Mouse (Mus musculus) kidney, postnatal 14 days (tissue): ENCODE measurements at regions not wholly inside any gene's neighbourhood (a gene's known extent, or its start where the extent isn't known, plus 50 kb on each side); places are given as distances from the start of the nearest gene placed in this dataset.

Experiments used
- DNase-seq: peaks from one replicate; pipeline ENCODE4 v3.0.0; 2022; ENCODE audit warnings: mixed read lengths

DNA sequence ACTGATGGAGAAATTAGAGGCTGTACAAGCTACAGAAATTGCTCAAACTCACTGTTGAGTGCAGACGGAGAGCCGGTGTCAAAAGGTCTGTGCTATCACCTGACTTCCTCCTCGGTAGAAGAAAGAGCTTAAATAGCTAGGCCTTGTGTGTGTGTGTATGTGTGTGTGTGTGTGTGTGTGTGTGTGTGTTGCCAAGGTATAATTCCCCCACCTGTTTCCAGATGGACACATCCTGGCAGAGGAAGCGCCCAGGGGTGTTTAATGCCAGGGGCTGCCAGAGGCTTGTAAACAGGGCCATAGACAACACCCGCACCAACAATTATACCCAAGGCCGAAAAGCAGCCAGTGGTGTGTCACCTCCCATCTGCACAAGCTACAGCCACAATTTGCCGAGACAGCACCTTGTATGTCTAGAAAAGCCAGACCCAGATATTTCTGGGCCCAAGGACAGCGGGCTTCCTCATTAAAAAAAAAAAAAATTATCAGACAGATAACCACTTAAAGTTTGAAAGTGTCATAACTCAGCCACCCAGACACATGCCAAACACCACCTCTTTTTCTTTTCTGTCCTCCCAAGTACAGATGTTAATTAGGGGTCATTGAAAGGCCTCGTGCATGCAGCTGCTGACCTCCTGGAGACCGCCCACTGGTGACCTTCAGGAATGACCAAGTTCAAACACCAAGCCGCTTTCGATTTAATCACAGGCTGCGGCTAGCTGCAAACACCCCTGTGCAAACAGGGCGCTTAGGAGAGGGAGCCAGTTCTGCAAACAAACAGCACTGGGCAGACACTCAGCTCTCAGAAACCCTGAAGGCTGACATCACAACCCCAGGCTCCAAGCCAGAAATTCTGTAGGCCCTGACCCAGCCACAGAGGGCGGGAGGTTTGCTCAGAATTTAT, 188.0 kb upstream of the Ubl3 start:
- peak; percentile 59 for DNase-seq

DNA sequence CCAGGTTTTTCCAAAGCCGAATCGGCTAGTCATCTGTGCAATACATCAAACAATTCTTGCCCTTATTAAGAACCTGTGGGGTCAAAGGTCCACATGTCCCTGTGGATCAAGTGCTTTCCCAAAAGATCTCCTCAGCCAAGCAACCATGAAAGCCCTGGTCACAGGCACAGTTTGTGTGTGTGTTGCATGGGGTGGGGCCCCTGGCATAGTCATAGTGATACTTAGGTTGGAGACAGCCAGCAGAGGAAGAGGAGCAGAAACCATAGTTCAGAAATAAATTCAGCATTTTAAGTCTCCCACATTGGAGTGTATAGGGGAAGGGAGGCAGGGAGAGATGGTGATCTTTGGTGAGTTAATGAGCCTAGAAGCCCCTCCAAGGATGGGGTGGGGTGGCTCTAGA, 187.1 kb upstream of the Ubl3 start:
- DNase-seq, result no peak

DNA sequence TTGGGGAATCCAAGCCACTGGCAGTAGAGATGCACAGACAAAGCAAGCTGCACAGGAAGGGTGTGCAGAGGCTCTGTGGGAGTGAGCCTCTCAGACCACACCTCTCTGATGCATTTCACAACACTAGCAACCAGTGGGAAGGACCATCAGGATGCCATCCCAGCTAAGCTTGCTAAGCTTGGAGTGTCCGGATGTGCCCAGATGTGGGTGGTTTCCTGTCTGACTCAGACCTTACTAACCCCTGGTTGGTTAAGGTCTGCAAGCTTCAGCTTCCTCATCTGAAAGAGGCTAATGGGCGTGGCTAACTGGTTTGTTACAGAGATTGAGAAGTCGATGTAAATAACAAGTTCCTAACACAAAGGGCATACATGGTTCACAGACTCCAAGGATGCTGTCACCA, 186.6 kb upstream of the Ubl3 start:
- no peak for DNase-seq

DNA sequence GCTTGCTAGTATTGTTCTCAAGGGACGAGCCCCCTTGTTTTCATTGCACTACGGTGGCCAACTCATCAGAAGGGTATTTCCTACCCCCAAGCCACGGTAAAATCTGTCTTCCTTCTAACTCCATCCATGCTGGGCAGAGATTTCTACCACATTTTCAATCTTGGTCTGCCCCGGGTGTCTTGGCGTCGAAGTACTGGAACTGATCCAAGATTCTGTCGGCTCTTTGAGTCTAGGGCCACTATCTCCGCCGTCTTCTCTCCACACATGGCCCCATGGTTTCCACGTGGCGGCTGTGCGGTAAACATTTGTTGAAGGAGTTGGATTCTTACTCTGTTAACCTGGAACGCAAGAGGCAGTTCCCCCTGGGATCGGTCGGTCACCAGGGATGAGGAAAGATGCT, 177.0 kb upstream of the Ubl3 start:
- no peak for DNase-seq

DNA sequence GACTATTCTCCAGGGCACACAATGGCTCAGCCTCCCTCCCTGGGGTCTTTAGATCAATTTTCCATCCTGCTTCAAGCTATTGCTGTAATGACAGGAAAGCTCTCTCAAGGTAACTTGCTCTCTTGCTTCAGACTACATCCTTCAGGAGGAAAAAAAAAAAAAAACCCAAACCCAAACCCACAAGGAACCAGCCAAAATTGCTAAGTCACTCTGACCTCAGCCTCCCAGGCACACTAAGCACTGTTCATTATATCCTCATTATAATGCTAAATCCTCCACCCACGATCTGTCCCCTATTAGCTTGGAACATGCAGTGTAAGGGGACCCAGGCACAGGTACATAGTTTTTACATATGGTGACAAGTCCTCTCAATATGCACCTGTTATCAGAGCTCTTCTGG, 175.9 kb upstream of the Ubl3 start:
- no peak for DNase-seq

DNA sequence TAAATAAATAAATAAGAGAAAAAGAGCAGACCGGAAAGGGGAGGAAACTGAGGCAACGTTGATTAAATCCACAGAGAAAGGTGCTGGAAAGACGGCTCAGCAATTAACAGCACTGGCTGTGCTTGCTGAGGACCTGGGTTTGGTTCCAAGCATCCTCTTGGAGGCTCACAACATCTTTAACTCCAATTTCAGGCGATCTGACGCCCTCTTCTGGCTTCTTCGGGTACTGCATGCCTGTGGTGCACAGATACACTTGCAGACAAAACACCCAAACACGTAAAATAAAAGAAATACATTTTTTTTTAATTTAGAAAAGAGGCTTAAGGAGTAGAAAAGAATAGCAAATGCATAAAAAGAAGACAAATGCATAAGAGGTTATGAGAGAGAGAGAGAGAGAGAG, 173.9 kb upstream of the Ubl3 start:
- no peak for DNase-seq

DNA sequence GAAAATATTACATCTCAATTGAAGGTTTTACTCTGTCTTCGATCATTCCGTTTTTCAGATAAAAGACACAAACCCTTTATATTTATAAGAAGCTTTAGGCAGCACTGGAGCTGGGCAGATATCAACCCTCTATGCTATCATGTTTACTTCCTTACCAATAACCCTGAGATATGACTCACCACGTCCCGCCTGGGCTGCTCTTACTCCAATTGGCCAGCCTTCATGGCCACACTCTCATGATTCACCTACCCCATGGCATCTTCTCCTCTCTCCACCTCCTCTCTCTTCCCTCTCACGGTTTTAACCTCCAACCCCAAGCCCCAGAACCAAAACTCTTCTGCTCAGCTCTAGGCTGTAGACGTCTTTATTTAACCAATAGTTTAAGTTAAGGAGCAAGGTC, 171.9 kb upstream of the Ubl3 start:
- DNase-seq, result no peak

DNA sequence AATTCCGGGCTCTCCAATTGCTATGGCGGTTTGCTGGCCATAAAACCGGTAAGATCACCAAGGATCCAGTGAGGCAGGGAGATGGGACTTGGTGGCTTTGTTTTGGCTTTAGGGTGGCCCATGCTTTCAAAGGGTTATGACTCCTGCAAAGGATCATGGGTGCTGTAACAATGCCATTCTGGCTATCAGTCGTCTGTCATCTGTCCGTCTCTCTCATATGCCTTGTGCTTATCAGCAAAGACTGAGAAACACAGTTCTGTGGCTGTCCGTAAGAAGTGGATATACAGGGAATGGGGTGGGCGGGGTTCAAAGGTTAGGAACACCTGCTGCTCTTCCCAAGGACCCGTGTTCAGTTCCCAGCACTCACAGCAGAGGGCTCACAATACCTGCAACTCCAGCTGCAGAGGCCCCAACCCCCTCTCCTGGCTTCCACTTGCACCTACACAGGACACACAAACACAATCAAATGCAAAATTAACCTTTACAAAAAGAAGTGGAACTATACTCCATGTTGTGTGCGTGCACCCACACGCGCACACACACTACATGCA, 171.2 kb upstream of the Ubl3 start:
- no peak for DNase-seq

DNA sequence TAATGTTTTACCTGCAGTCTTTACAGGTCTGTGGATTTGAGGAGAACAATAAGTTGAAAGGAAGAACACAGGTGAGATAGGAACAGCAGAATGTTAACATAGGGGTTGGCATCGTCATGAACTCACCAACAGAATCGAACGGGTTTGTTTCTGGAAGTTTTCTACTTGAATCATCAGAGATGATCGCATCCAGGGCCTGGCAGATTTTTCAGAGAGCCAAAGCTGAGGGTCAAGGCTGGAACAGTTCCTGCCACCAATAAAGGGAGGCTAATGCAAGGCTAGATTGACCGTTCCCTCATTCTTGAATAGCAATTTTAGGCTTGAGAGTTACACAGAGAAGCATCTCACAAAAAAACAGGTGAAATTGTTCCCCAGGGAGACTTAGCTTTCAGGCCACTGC, 168.0 kb upstream of the Ubl3 start:
- no peak for DNase-seq

DNA sequence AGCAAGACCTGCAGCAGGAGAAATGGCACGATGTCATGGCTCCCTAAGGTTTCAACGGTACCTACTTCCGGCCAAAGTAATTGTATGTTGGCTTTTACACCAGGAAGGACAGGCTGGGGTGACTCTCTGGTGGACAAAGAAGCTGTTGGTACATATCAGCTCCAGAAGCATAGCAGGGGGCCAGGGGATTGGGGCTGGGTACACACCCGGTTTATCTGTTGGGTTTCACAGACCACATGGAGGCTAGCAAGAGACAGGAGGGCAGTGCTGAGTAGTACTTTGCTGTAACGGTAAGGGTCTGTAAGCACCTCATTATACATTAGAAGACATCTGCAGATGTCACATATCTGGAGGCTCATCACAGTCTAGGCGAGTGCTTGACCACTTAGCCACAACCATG, 164.0 kb upstream of the Ubl3 start:
- no peak for DNase-seq

DNA sequence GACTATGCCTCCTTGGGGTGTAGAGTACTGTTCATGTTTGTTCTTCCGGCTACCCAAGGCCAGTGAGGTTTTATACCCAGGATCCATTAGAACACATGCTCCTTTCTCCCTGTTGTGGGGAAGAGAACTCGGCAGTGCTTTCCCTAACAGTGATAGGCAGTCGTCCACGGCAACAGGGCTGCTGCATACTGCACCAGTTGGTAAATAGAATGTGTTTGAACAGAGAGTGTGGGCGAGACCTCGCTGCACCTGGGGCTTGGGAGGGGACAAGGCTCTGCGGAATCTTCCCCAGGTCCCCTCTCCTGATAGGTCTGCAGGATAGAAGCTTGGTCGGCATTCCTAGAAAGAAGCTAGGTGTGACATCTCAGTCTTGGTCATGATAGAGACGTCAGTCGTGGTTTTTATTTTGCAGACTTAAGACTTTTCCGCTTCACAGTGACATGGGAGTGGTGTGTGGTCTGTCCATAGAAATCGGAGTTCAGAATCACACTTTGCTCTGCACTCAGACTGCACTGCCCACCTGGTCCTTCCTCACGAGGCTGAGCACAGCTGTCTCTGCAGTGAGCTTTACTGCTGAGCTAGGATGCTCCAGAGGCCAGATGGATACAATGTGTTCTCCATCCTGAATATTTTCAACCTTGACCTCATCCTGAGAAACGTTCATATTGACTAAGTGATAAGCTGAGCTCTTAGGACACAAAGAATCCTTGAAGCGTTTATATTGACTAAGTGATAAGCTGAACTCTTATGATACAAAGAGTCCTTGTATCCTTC, 162.8 kb upstream of the Ubl3 start:
- no peak for DNase-seq

DNA sequence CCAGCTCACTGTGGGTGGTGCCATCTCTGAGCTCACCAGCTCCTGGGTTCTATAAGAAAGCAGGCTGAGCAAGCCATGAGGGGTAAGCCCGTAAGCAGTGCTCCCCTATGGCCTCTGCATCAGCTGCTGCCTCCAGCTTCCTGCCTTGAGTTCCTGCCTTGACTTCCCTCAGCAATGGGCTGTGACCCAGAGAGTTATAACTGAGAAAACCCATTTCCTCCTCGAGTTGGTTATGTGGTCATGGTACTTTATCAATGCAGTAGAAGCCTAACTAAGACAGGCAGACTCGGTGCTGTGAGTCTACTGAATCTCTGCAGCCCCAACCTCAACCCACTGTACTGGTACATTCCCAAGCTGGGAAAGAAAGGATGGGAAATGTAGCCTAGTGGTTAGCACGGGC, 162.2 kb upstream of the Ubl3 start:
- DNase-seq, result no peak

DNA sequence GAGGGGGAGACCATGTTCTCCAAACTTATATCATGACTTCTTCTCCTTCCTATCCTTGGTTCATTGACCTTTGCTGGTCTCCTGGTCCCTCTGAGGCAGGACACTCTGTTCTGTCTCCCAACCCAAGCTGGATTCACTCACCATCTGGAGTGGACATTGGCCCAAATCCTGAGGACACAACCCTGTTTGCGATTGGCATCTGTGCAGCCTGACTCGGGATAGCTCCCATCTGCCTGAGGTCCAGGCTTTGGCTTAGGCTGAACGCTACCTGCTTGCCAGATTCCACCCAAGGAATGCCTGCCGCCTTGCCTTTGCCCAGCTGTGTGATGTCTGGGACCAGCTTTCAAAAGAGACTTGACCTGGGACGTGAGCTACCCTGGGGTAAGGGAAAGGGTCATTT, 161.2 kb upstream of the Ubl3 start:
- no peak for DNase-seq

DNA sequence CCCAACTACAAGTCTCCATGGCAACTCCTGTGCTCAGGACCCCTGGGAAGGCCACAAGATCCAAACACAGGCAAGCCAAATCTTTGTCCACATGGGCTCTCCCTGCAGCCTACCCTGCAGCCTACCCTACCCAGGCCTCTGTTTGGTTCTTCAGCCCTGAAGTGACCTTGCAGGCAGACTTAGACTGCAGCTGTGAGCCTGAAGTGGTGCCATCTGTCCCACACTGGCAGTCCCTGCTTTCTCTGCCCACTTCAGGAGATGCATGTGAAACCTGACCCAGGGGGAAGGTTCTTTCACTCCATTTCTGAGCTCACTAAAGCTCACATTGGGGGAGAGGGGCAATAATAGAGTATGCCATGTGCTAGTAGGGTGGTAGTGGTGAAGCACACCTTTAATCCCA, 160.4 kb upstream of the Ubl3 start:
- DNase-seq, result no peak

DNA sequence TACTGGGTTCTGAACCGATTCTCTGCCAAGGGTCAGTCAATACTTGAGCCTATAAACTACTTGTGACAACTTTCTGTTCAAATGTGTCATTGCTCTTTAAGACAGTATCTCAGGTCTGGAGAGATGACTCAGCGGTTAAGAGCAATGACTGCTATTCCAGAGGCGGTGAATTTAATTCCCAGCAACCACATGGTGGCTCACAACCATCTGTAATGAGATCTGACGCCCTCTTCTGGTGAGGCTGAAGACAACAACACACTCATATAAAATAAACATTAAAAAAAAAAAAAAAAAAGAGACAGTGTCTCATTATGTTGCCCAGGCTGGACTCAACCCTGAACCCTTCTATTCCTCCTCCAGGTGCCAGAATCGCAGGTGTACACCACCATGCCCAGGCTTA, 159.0 kb upstream of the Ubl3 start:
- DNase-seq, result no peak

DNA sequence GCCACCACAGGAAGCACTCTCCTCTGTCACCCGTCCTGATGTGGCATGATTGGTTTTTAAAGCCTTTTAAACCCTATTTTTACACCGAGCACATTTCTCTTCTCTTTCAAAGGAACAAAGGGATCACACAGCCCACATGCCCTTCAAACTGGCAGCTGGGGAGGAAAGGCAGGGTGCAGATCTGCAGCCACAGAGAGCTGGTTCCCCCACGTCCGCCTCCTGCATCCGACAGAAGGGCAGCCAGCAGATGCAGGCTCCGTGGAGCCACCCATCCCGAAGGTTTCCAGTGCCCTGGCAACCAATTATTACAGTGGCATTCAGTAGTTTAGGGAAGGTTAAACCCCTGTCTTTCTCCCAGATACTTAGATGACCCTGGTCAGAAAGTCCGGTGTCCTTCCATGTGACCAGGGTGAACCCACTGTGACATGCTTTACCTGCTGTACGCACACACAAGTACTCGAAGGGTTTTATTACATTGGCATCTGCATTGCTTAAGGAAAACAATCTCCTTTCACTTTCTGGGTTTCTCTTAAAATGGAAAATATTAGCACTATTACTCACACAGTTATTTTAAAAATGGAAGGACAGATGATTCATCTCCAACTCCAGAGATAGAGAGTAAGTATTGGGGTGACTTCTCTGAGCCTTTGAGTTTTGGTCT, 156.7 kb upstream of the Ubl3 start:
- no peak for DNase-seq

DNA sequence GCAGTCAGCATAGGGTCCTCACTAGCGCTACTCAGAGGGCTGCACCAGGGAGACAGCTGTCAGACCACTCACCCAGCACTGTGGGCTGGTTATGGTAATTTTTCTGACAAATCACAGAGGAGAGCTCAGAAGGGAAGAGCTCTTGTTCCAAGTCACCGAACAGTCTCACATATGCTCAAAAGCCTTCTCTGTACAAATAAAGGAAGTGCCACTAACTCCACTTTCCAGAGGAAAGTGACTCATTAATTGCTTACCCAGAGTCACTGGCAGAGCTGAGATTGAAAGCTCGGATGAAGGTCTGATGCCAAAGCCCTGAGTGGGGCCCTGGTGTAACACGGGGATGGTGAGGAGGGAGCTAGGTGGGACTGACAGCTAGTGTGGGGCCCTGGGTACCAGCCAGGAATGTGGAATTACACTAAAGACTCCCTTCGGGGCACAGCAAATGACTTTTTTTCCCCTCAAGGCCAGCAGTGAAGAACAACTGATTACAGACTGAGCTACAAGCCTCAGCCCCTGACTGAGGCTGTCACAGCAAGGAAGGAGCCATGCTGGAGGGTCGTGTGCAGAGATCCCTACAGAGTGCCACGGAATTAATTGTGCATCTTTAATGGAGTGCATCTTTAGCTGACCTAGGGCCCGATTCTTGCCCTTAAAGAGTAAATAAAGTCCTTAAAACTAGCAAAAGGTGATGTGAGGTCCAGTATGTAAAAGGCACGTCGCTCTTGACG, 155.6 kb upstream of the Ubl3 start:
- DNase-seq, result no peak

DNA sequence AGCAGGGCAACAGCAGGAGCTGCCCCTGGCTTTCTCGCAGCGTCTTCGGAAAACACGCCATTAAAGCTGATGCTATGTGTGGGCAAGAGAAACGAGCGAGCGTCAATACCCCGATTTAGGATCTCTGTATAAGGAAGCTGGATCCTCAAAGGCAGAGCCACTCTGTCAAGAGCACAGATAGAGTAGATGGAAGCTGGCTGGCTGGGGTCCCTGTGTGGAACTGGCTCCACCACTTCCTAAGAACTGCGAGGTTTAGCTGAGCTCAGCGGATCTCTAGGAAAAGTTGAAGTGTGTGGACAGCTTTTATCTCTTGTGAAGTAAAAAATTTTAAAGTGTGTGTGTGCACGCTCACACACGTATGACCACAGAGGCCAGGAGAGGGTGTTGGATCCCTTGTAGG, 154.7 kb upstream of the Ubl3 start:
- no peak for DNase-seq

DNA sequence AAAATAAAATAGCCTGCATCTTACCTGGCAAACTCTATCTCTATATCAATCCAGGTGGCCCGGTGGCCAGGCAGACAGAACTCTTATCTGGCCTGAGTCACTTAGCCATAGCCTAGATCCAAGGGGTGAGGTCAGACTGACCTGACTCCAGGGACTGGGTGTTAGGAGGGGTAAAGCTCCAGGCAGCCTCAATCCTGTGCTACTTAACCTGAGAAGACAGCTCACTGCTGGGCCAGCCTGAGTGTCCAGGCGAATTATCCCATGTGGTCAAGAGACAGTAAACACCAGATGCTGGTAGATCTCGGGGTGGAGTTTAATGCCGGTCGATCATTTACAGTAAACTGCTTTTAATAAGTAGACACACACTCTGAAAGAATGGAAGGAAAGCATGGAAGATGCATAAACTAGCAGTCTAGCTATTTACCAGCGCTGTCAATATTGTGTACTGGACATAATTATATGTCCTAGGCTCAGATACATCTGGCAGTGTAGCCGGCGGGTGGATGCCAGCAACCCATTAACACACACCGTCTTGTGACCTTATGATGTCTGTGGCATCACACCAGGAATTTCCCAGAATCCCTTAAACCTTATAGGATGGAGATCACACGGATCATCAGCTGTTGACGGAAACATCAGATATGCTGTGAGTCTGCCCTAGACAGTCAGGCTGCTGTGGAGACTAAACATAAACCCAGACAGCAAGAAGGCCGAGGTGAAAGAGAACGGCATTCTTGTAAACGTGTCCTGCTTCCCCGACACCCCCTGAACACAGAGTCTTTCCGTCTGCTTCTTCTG, 153.9 kb upstream of the Ubl3 start:
- no peak for DNase-seq

DNA sequence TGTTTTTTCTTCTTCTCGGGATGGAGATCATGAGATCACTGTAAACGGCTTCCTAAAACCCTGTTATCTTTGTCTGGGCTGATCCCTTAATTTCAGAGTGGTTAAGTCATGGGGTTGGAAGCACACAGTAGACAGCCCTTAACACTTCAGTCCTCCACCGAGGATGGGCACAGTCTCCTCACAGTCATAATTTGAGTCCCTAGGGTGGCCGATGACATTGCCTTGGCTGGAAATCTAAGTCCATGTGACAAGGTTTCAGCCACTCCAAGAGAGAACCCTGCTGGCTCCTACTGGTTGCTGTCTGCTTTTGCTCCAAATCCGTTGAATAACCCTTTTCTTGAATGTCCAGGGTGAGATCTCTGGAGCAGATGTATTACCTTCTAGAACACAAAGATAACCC, 152.2 kb upstream of the Ubl3 start:
- DNase-seq, result no peak

DNA sequence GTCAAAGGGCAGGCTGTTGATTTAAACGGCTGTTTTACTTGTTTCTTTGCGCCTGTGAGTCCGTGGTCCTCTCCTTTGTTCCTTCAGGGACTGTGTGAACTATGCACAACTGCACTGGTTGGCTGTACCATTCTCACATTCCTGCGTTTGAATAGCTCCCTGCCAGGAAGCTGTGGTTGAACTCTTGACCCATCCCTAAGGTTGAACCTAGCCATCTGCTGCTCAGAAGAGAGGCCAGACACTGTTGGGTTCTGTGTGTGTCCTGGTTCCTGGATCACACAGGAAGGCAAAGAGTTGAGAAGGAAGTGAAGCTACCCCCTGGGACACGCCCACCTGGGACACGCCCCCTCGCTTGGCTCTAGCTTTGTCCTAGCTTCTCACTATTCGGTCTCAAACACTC, 149.3 kb upstream of the Ubl3 start:
- DNase-seq, result no peak

DNA sequence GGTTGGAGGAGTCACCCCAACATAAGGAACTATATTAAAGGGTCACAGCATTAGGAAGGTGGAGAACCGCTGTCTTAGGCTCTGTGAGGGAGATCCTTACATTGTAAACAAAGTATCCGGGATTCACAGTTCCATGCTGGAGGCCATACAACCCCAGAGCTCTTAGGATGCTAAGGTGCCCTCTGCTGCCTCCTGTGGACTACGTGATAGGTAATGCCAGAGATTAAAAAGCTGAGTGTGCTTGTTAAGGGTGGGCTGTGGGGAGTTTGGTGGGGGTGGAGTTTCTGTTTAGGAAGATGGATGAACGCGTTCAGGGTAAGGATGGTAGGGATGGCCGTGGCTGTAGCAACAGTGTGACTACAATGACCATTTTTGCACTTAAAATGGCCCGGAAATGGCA, 148.4 kb upstream of the Ubl3 start:
- DNase-seq, result no peak
